Mouse (Mus musculus) intestine, postnatal 0 days (tissue): ENCODE data around the gene Tmcc1. TPM values are rescaled to one million over a fixed set of nuclear protein-coding genes. Genes with fewer than 3 reads are reported as not detected.

Experiments used
- ATAC-seq: fragments of 200-750 bp; cut with Nextera tagmentation; 2 replicates; pipeline ENCODE4 v1.8.0; 2017; ENCODE audit warnings: mild to moderate bottlenecking, moderate TSS enrichment, moderate library complexity
- H3K27ac ChIP-seq: fragments of 300-500 bp; sonication (generic); 2 replicates; pipeline ENCODE4 v1.5.1; 2014; ENCODE audit warnings: mild to moderate bottlenecking, low read depth, low read length, moderate library complexity
- H3K27me3 ChIP-seq: fragments of 300-500 bp; sonication (generic); replicated peaks from 2 replicates; pipeline ENCODE4 v1.6.1; 2014; ENCODE audit warnings: low read length, mixed read lengths; ENCODE audit not compliant: control insufficient read depth, insufficient read depth
- H3K36me3 ChIP-seq: fragments of 300-500 bp; sonication (generic); 2 replicates; pipeline ENCODE4 v1.6.1; 2014; ENCODE audit warnings: mild to moderate bottlenecking, moderate library complexity; ENCODE audit not compliant: control insufficient read depth, insufficient read depth
- H3K4me1 ChIP-seq: fragments of 300-500 bp; sonication (generic); replicated peaks from 2 replicates; pipeline ENCODE4 v1.6.1; 2014; ENCODE audit warnings: antibody characterized with exemption, low read length, mixed read lengths; ENCODE audit not compliant: control insufficient read depth, insufficient read depth
- H3K4me2 ChIP-seq: fragments of 300-500 bp; sonication (generic); replicated peaks from 2 replicates; pipeline ENCODE4 v1.6.1; 2014; ENCODE audit warnings: low read depth, mild to moderate bottlenecking, moderate library complexity
- H3K4me3 ChIP-seq: fragments of 300-500 bp; sonication (generic); 2 replicates; pipeline ENCODE4 v1.5.1; 2014; ENCODE audit warnings: low read depth, low read length
- H3K9ac ChIP-seq: fragments of 300-500 bp; sonication (generic); 2 replicates; pipeline ENCODE4 v1.6.1; 2014; ENCODE audit warnings: mild to moderate bottlenecking, low read depth, low read length
- H3K9me3 ChIP-seq: fragments of 300-500 bp; sonication (generic); 2 replicates; pipeline ENCODE4 v1.6.1; 2016; ENCODE audit warnings: mixed run types; ENCODE audit not compliant: control insufficient read depth
- CTCF ChIP-seq: sonication (generic); IDR thresholded peaks from 2 replicates; pipeline ENCODE4 v1.5.1; 2016; ENCODE audit warnings: low read depth, mild to moderate bottlenecking, control low read depth, antibody characterized with exemption, moderate library complexity
- WGBS: fragments of 180-500 bp; shearing (Covaris S2); extraction: QIAGEN DNeasy Blood & Tissue Kit; methylation state at CpG from one replicate; pipeline ENCODE4 v1.1.7; 2014; 5-methylcytosine and 5-hydroxymethylcytosine counted together
- polyA plus RNA-seq: library from polyadenylated mRNA; unstranded; fragments of >200 nt; fragmentation: Nextera tagmentation; extraction: Ambion mirVana; gene quantifications from 2 replicates; pipeline ENCODE4 v1.2.1, GENCODE M21; 2015

The Tmcc1 gene
- polyA plus RNA-seq, 1 experiment from 2014 or later: 8.0 TPM

DNA sequence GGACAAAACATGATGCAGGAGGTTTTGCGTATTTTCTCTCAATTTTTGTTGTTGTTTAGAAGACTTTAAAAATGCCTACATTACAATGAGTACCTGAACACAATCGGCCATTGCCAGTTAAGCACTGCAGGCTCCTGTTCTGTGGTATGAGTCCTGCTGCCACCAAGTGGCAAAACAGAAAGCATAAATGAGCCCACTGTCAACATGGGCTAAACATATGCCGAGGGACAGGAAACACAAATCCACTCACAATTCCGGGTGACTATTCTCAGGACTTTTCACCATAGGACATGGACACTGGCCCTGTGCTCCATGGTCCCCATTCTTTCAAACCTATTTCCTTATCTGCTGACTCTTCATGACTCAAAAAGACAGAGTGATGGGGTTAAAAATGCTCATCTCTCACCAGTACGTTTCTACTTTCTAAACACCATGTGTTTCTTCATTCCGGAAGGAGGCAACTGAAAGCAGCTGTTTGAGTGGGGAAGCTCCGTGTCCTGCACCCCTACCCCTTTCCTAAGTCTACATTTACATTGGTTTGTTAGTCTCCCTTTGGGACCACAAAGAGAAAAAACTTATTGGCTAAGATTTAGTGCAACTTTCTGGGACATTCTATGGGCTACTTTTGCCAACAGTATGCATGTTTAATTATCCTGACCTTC, 57.2 kb downstream of the Tmcc1 start:
- no peak overlapping the region for H3K4me2 ChIP-seq
- WGBS: 50% methylated on average over 7 of the region's 7 CpGs

DNA sequence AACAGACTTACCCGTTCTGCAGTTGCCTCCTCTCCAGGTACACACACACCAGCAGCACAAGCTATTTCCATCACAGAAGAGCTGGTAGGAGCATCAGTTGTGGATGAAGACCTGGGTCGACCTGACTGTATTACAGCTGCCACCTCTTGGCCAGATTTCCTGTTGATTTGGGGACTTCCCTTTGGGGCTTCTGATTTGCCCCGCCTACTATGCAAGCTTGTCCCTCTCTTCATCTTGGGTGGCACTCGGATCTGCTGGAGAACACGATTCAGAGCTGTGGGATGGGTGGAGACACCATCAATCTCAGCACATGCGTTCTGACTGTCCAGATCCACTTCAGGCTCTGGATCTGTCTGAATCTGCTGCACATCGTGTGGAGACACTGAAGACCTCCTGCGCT, 59.5 kb downstream of the Tmcc1 start:
- WGBS: 77% methylated on average over 8 of the region's 8 CpGs
- ATAC-seq: no peak
- Histone ChIP-seq H3K9me3 (no peaks in the 10 kb centered on the region), H3K9ac (no peak overlapping the region), H3K36me3 (peaks cover 7% of the 10 kb centered on the region; the same call in 1 of the 2 replicates), H3K4me2 (no peak overlapping the region), H3K4me1 (no peaks in the 10 kb centered on the region), H3K27me3 (no peaks in the 10 kb centered on the region), H3K4me3 (no peak overlapping the region), H3K27ac (no peak overlapping the region)
- TF ChIP-seq CTCF: no peak

More for the DNA sequence above, 57.2 kb downstream of the Tmcc1 start:
- Histone ChIP-seq H3K27me3 (no peaks in the 10 kb centered on the region), H3K4me3 (no peak overlapping the region), H3K9me3 (no peaks in the 10 kb centered on the region), H3K4me1 (no peaks in the 10 kb centered on the region), H3K36me3 (peaks cover 7% of the 10 kb centered on the region; the same call in 1 of the 2 replicates), H3K9ac (no peak overlapping the region), H3K27ac (no peak overlapping the region)
- ATAC-seq: no peak
- TF ChIP-seq CTCF: peak; percentile 68

DNA sequence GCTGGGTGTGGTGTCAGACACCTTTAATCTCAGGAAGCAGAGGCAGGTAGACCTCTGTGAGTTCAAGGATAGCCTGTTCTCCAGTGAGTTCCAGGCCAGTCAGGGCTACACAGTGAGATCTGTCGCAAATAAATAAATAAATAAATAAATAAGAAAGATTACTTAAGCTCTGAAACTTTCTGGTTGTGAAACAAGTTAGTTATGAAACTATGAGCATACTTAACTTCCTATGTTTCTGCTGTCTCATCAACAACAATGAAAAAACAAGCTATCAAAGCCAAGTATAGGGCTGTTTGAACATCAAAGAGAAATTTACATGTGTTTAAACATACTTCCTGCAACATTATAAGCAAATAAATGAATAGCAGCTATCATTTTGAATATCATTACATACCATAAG, 61.5 kb downstream of the Tmcc1 start:
- no peak for ATAC-seq
- no peak overlapping the region for H3K4me2 ChIP-seq
- no peak overlapping the region for H3K27ac ChIP-seq
- H3K9me3 ChIP-seq: no peaks in the 10 kb centered on the region
- H3K27me3 ChIP-seq: no peaks in the 10 kb centered on the region
- peaks cover 7% of the 10 kb centered on the region; the same call in 1 of the 2 replicates for H3K36me3 ChIP-seq
- no peak for TF ChIP-seq CTCF
- no peaks in the 10 kb centered on the region for H3K4me1 ChIP-seq
- no peak overlapping the region for H3K9ac ChIP-seq
- H3K4me3 ChIP-seq: no peak overlapping the region
- WGBS: 80% methylated on average over 1 of the region's 1 CpGs

DNA sequence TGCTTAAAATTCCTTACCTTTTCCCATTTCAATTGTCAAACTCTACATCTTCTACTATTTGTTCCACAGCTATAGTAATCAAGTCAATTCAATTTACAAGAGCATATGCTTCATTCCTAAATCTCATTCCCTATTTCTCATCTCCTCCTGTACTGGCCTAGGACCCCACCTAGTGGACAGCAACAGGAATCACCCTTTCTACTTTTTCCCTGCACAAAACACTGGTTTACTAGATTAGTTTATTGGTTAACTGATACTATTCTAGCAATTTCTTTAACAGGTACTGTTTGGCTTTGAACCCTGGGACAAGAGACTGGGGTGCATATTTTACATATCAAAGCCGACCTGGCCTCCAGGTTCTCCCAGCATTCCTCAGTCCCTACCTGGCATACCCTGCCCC, 64.6 kb downstream of the Tmcc1 start:
- ATAC-seq: no peak
- Histone ChIP-seq H3K4me2 (no peak overlapping the region), H3K27me3 (no peaks in the 10 kb centered on the region), H3K9me3 (no peaks in the 10 kb centered on the region), H3K4me1 (0 out of 2 replicates have a peak, but pooled peaks cover 2% of the 10 kb centered on the region), H3K36me3 (peaks cover 3% of the 10 kb centered on the region; the same call in 1 of the 2 replicates), H3K4me3 (no peak overlapping the region), H3K27ac (no peak overlapping the region), H3K9ac (no peak overlapping the region)
- WGBS: 8% methylated on average over 1 of the region's 1 CpGs
- TF ChIP-seq CTCF: peak; percentile 92

DNA sequence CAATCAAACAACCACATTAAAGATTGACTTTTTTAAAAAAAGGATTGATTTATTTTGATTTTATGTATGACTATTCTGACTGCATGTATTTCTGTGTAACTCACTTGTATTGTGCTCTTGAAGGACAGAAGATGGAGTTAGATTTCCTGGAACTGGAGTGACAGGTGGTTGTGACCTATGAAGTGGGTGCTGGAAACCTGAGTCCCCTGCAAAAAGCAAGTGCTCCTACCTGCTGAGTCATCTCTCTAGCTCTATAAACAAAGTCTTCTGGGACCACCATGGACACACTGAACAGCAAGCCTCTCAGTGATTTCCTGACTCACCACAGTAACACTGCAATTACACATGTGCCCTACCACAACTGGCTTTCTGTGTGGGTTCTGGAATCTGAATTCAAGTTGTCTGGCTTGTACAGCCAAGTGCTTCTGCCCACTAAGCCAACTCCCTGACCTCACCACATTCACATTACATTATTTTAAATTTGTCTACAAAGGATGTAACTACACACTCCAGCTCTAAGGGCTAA, 65.3 kb downstream of the Tmcc1 start:
- no peaks in the 10 kb centered on the region for H3K27me3 ChIP-seq
- H3K27ac ChIP-seq: no peak overlapping the region
- H3K4me3 ChIP-seq: no peak overlapping the region
- 0 out of 2 replicates have a peak, but pooled peaks cover 2% of the 10 kb centered on the region for H3K4me1 ChIP-seq
- no peak for TF ChIP-seq CTCF
- H3K36me3 ChIP-seq: 0 out of 2 replicates have a peak, but pooled peaks cover 2% of the 10 kb centered on the region
- H3K9me3 ChIP-seq: no peaks in the 10 kb centered on the region
- no peak for ATAC-seq
- H3K4me2 ChIP-seq: no peak overlapping the region
- no peak overlapping the region for H3K9ac ChIP-seq

DNA sequence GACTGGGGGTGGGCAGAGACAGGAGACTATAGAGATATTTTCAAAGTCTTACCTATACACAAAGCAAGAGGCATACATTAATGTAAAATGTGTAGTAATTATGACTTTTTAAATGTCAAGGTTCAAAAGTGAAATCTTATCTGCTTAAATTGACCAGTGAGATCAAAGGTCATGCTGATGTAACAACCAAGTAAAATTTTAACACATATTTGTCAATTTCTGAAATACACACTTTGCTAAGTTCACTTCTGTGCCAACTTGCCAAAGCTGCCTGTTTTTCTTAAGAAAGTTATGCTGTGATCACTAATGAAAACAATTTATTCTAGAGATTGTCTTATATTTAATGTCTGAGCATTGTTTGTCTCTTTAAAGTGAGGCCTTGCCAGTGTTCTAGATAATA, 66.7 kb downstream of the Tmcc1 start:
- 0 out of 2 replicates have a peak, but pooled peaks cover 4% of the 10 kb centered on the region for H3K36me3 ChIP-seq
- H3K4me1 ChIP-seq: 0 out of 2 replicates have a peak, but pooled peaks cover 2% of the 10 kb centered on the region
- no peak overlapping the region for H3K4me2 ChIP-seq
- no peaks in the 10 kb centered on the region for H3K9me3 ChIP-seq
- no peaks in the 10 kb centered on the region for H3K27me3 ChIP-seq
- no peak overlapping the region for H3K4me3 ChIP-seq
- H3K9ac ChIP-seq: no peak overlapping the region
- H3K27ac ChIP-seq: peak overlapping the region; percentile 42; the same call in 1 of the 2 replicates
- TF ChIP-seq CTCF: no peak
- ATAC-seq: no peak
